Mouse (Mus musculus): Measurements from ENCODE around the gene Eepd1.

Gene Eepd1

GRCm38 (mm10) chr9:25585614-25586013 lies 104.3 kb downstream of the Eepd1 start:
- DNase-seq = peak; percentile 32

GRCm38 (mm10) chr9:25588581-25588980 lies 107.2 kb downstream of the Eepd1 start:
- DNase-seq = no peak

GRCm38 (mm10) chr9:25590740-25591139 lies 109.4 kb downstream of the Eepd1 start:
- DNase-seq = no peak

GRCm38 (mm10) chr9:25591390-25592354 lies 110.3 kb downstream of the Eepd1 start:
- DNase-seq = peak; percentile 66

- peak; percentile 50 for DNase-seq
Observed at GRCm38 (mm10) chr9:25592355-25592955, 111.1 kb downstream of the Eepd1 start.

GRCm38 (mm10) chr9:25624744-25625143 lies 143.4 kb downstream of the Eepd1 start:
- no peak for DNase-seq

- DNase-seq = no peak
Observed at GRCm38 (mm10) chr9:25629531-25630099, 148.3 kb downstream of the Eepd1 start.
